Mouse (Mus musculus): ENCODE results near the gene Rprml.

Rprml gene

DNA sequence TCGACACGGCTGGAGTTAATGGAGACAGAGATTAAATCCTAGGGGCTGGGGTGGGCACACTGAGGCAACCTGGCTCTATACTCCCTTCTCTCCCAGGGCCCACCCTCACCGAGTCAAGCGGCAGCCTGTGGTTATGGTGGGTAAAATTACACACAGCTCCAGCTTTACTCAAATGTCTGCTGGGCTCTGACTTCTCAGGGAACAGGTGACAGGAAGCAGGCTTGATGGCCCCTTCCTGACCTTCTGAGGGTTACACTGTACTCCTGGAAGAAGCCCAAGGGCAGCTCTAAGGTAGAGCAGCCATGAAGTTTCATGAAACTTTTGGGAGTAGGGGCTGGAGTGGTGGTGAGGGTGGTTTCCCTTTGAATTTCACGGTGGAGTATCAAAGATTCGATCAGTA is 37.3 kb downstream of the Rprml start:
- H3K27me3 ChIP-seq (ENCODE audit: control insufficient read depth, insufficient read depth, low read length, poor library complexity, severe bottlenecking), result no peaks in the 10 kb centered on the region
- H3K36me3 ChIP-seq (ENCODE audit: control insufficient read depth, insufficient read depth, low read length, poor library complexity, severe bottlenecking), result peaks cover 21% of the 10 kb centered on the region
- DNase-seq (ENCODE audit: low read depth, low spot score), result no peak

DNA sequence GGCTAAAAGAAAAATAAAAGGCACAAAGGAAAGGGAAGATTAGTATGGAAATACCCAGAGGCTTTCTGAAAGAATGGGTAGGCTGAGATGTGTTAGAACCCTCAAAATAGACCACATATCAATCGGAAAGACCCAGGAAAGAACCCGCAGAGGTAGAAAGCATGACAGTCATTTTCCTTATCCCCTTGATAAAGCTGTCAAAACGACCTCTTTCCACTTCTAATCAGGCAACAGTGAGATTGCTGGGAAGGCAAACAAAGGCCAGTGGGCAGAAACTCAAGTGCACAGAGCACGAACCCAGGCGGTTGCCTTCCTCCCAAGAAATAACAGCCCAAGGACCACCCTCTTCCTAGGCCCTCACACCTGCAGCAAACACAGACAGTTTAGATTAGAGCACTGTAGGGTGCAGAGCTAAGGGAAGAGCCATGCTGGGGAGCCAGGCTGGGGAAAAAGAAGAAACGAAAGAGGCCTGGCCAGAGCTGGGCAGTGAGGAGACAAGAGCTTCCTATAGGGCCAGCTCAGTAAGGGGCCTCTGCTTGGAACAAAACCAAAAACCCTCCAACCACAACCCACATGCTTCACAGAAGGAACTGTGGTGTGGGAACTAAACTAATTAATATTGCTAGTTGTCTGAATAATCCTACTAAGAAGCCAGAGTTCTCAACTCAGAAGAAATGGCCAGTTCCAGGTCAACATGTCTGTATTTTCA is 39.1 kb downstream of the Rprml start:
- Histone ChIP-seq H3K27me3 (ENCODE audit: control insufficient read depth, insufficient read depth, low read length, poor library complexity, severe bottlenecking) (no peaks in the 10 kb centered on the region), H3K36me3 (ENCODE audit: control insufficient read depth, insufficient read depth, low read length, poor library complexity, severe bottlenecking) (peaks cover 11% of the 10 kb centered on the region)
- no peak for DNase-seq (ENCODE audit: low read depth, low spot score)

DNA sequence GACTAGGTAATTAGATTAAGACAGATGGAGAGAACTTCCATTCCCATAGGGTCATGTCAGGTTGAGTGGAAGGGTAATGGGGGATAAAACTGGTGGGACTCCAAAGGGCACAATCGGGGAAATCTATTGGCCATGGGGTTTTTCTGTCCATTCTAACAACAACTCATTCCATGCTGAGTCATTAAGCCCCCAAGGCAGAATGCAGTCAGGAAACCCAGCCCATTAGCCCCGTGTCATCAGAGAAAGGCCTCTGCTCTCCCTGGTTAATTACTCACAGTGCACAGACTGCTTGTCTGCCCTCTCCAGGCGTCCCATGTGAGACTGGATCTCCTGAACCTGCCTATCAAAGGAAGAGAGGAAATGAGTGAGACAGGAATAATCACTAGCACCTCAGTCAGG is 39.6 kb downstream of the Rprml start:
- no peaks in the 10 kb centered on the region for H3K27me3 ChIP-seq (ENCODE audit: control insufficient read depth, insufficient read depth, low read length, poor library complexity, severe bottlenecking)
- no peak for DNase-seq (ENCODE audit: low read depth, low spot score)
- peaks cover 9% of the 10 kb centered on the region for H3K36me3 ChIP-seq (ENCODE audit: control insufficient read depth, insufficient read depth, low read length, poor library complexity, severe bottlenecking)

DNA sequence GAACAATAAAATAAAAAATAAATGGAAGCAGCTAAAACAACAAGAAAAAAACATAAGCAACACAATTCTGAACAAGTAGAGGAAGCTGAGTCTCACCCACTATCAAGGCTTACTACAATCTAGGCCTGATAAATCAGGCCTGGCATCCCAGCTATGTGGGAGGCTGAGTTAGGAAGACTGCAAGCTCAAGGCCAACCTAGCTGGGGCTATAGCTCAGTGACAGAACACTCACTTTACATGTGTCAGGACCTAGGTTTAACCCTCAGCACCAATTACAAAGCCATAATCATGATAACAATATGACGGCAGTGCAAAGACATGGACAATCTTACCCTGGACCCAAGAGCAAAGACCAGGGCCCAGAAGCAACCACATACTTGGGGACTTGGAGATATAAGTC is 41.7 kb downstream of the Rprml start:
- DNase-seq (ENCODE audit: low read depth, low spot score), result no peak
- Histone ChIP-seq H3K27me3 (ENCODE audit: control insufficient read depth, insufficient read depth, low read length, poor library complexity, severe bottlenecking) (no peaks in the 10 kb centered on the region), H3K36me3 (ENCODE audit: control insufficient read depth, insufficient read depth, low read length, poor library complexity, severe bottlenecking) (peaks cover 9% of the 10 kb centered on the region)

DNA sequence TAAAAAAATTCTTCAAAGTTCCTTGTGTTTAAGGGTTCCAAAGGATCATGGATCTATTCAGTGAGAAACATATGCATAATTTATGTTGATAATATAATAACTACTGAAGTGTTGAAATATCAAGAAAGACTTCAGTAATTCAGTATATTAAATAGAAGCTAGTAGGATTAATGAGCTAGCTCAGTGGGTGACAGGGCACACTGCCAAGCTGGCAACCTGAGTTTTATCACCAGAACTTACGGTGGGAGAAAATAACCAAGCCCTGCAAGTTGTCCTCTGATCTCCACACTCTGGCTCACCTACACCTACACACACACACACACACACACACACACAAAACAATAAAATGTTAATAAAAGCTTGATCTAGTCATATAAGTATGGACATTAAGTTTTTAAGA is 43.9 kb downstream of the Rprml start:
- Histone ChIP-seq H3K36me3 (ENCODE audit: control insufficient read depth, insufficient read depth, low read length, poor library complexity, severe bottlenecking) (peaks cover 4% of the 10 kb centered on the region; the same call in 1 of the 2 replicates), H3K27me3 (ENCODE audit: control insufficient read depth, insufficient read depth, low read length, poor library complexity, severe bottlenecking) (no peaks in the 10 kb centered on the region)
- no peak for DNase-seq (ENCODE audit: low read depth, low spot score)

DNA sequence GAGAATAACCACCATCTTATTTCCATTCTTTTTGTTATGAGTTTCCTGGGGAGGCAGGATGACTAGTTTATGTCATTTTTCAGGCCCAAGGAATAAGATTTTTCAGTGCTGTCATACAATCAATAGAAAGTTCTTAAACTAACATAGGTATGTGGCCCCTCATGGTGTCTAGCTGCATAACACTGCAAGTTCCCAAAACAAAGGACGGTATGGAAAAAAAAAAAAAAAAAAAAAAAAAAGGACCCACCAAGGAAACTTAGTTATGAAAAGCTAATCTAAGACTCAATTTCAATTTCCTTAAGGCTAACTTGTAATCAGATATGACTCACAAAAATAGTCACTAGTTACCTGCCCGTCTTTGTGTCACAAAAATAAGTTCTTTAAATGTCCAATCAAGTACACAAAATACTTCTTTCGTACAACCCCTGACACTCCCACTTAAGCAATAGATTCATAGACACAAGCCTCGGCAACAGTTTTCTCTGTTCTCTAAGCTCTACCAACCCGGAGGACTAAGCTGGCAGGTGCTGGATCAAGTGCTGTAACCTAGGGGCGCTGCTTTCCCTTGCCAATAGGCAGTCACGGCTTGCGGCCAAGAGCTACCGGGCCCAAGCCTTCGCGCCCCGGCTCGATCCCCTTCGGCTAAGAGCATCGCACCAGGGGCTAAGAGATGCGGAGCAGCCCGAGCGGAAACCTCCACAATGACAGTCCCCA is 47.6 kb downstream of the Rprml start:
- H3K36me3 ChIP-seq (ENCODE audit: control insufficient read depth, insufficient read depth, low read length, poor library complexity, severe bottlenecking), result peaks cover 2% of the 10 kb centered on the region; the same call in 1 of the 2 replicates
- no peak for DNase-seq (ENCODE audit: low read depth, low spot score)
- no peaks in the 10 kb centered on the region for H3K27me3 ChIP-seq (ENCODE audit: control insufficient read depth, insufficient read depth, low read length, poor library complexity, severe bottlenecking)

DNA sequence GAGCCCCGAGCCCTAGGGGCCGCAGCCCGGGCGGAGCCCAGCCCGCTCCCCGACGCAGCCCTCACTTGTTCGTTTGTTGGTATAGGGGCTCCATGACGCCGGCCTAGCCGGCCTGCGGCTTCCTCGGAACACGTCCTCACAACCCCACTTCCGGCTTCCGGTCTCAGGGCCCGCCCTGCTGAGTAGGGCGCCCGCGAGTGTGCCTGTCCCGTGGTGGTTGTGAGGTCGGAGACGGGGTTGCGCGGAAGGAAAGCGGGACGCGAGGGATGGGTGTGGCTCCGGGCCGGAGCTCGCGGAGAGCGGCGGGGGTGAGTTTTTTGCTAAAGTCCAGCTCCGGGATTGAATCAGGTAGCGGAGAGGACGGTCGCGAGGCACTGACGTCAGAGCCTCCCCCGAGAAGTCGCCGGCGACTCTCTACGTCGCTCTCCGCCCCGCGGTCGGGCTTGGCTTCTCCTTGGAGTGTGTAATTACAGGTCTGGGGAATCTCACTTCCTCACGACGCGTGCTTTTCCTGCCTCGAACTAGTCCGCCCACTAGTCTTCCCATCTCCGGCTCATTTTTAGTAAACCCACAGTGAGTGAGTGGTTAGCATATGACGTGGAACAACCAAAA is 48.3 kb downstream of the Rprml start, which contains the start of gene Gosr2:
Gosr2 (minus strand) TSS at position 334 of the 612 bp plus-strand sequence.
- DNase-seq (ENCODE audit: low read depth, low spot score), result peak; percentile 92
- no peaks in the 10 kb centered on the region for H3K27me3 ChIP-seq (ENCODE audit: control insufficient read depth, insufficient read depth, low read length, poor library complexity, severe bottlenecking)
- H3K36me3 ChIP-seq (ENCODE audit: control insufficient read depth, insufficient read depth, low read length, poor library complexity, severe bottlenecking), result peaks cover 2% of the 10 kb centered on the region; the same call in 1 of the 2 replicates

DNA sequence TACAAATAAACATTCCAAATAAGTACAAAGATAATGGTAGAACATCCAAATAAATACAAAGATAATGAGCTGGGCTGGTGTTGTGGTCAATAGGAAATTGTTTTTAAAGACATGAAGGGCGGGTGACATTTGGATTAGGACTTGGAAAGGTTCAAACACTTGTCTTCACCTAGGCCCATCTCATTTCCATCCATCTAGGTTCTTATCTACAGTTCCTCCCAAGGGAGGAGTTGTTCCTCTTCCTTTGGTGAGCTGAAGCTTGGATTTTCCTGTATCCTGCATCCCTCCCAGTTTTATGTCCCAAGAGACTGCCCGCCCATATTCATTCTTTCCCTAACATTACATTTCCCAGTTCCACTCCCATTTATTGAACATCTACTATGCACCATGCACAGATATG is 48.9 kb downstream of the Rprml start:
- H3K27me3 ChIP-seq (ENCODE audit: control insufficient read depth, insufficient read depth, low read length, poor library complexity, severe bottlenecking), result no peaks in the 10 kb centered on the region
- H3K36me3 ChIP-seq (ENCODE audit: control insufficient read depth, insufficient read depth, low read length, poor library complexity, severe bottlenecking), result peaks cover 2% of the 10 kb centered on the region; the same call in 1 of the 2 replicates
- no peak for DNase-seq (ENCODE audit: low read depth, low spot score)
